Mouse (Mus musculus): ENCODE data around the gene Cdh15. TPM values are rescaled to one million over a fixed set of nuclear protein-coding genes. Genes with fewer than 3 reads are reported as not detected.

Gene Cdh15
- polyA plus RNA-seq, 1 experiment, result not detected

DNA sequence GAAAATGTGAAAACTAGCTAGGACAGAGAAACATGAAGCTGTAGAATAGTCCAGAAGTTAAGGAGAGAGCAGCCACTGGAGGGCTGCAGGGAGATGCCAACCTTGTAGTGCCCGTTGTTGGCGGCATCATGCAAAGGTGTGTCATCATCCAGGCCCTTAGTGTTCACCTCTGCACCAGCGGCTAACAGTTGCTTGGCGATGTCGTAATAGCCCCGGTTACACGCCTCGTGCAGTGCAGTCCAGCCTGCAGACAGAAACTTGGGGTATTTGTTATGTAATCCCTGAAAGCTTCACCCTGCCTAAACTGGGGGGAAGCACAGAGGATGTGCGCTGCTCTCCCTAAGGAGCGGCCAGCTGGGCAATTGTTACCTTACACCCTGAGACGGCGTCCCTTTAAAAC, 50.7 kb downstream of the Cdh15 start:
- no peak for TF ChIP-seq GATA1 (IDR thresholded peaks at IDR 0.05; ENCODE audit: low read length)

DNA sequence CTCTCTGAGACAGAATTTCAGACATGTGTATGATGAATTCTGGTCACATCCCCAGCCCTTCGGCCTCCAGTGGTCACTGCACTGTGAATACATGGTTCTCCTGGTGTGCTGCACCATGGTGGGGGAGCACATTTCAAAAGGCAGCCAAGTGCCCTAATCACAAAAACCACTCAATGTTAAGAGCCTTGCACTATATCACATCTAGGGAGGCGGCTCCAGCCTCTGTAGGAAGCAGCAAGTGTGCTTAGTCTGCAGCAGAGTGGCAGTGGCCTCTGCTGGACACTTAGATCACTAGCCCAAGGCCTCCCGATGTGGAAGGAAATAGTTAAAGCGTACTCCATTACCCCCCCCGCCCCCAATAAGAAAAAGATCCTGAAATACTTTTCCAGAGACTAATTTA, 51.3 kb downstream of the Cdh15 start:
- no peak for TF ChIP-seq GATA1 (IDR thresholded peaks at IDR 0.05; ENCODE audit: low read length)

DNA sequence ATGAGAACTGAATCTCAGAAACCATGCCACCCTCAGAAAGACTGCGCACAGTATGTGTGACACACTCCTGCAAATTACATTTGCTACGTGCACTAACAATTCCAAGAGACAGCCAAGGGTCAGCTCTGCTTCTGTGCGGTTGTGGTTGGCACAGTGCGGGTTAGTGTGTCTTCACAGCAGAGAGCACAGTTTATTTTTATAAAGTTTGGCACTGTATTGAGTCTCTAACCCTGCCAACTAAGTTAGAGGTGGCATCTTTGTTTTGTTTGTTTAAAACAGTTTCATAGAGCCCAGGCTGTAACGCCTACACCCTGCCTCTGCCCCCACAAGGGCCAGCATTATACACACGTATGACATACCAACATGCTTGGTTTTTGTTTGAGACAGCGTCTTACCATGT, 53.7 kb downstream of the Cdh15 start:
- TF ChIP-seq GATA1 (IDR thresholded peaks at IDR 0.05; ENCODE audit: low read length), result no peak

DNA sequence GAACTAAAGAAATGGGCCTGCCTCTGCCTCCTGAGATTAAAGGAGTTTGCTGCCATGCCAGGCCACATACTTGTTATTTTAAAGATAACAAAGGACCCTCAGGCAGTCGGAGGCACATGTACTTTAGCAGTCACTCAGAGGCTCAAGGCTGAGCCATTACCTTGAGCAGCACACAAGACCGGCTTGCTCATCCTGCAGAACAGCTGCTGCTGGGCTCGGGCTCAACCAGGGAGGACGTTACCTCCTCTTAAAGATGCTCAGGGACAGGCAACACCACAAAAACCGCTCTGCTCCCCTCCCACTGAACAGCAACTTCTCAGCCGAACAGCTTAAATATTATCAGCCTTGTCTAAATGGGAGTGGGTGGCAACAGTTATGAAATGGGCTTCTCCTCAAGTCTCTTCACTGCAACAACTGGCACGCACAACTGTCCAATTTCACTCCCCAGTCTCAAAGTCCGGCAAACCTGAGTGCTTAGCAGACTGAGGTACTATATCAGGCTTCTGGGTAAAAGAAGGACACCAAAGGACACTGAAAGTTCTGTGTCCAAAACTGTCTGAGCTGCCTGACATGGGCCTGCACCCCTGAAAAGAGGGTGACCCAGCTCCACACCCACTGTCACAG, 54.2 kb downstream of the Cdh15 start:
- no peak for TF ChIP-seq GATA1 (IDR thresholded peaks at IDR 0.05; ENCODE audit: low read length)

DNA sequence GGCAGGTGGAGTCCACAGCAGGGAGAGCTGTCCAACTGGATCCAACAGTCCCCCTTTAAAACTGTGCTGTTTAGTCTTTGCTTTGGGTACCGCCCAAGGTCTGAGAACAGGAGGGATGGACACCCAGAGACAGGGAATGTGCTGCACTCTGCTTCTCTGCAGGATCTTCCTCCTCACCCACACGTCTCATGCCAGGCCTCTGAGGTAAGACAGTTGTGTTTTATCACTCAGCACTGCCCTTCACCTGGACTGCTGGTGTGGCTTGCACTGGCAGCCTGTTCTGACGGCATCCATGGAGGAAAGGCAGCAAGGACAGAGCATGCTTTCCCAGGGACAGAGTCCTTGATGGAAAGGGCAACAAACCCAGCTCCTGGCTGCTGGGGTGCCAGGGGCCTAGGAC, 54.8 kb downstream of the Cdh15 start:
- TF ChIP-seq GATA1 (IDR thresholded peaks at IDR 0.05; ENCODE audit: low read length), result no peak

DNA sequence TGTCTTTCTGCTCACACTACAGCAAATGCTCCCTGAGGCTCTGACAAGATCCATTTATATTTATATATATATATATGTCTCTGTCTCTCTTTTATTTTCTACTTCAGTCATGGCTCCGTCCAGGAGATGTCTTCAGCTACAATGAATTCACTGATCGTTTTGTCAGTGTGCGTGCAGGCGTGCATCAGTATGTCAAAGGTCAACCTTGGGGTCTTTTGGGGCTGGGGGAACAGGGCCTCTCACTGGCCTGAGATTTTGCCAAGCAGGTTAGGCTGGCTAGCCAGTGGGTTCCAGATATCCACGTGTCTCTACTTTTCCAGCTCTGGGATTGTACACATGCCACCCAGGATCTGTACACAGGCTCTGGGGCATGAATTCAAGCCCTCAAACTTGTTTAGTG, 55.2 kb downstream of the Cdh15 start:
- TF ChIP-seq GATA1 (IDR thresholded peaks at IDR 0.05; ENCODE audit: low read length), result no peak

DNA sequence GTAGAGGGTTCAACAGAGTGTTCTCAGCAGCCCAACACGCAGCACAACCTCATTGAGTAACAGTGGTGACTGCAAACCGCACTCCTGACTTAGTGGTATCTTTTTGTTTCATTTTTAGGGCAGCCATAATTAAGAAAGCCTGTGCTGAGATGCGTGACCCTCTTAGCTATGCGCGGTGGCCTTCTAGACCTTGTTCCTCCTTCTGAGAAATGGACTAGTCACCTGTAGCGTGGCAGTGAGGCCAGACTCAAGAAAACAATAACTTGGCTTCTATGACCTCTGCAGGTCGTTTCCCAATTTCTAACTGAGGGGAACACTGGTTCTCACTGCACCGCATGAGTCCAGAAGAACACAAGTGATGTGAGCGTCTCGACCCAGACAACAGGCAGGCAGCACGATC, 56.7 kb downstream of the Cdh15 start:
- TF ChIP-seq GATA1 (IDR thresholded peaks at IDR 0.05; ENCODE audit: low read length), result no peak

DNA sequence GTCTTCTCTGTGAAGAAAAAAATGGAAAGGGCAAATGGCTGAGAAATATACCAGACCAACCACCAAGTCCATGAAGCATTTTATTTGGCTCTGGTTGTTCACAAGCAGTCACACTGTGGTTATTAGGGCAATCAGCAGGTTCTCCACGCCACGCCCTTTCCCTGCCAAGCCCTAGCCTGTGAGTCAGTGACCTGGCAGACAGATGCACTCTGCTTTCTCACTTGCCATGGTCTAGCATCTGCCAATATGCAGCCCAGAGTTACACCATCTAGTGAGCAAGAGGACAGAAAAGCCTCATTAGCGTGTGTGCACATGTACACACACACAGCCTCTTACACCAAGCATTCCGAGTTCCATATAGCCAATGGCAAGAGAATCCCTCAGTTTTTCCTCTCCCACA, 57.6 kb downstream of the Cdh15 start:
- TF ChIP-seq GATA1 (IDR thresholded peaks at IDR 0.05; ENCODE audit: low read length), result no peak

DNA sequence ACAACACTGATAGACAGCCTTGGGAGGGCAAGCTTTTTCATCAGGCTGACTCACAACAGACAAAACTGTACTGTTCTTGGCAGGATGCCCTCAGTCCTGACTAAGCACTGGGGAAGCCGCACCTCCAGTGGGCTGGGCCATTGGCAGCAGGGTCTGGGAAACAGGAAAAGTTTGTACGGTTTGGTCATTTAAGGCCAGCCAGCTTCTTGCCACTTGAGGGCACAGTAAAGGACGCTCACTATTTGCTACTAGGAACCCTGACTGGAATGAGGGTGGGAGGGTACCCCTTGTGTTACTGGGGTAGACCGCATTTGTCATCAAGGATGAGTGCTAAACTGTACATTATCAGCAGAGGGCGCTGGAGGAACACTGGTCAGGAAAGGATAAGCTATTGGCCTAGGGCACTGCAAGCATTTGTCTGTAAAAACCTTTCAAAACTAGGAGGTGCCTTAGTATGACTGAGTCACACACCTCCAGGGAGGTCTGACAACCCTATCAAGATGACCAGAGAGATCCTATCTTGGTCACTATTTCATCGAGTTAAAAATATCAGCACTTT, 58.8 kb downstream of the Cdh15 start:
- TF ChIP-seq GATA1 (IDR thresholded peaks at IDR 0.05; ENCODE audit: low read length), result no peak

DNA sequence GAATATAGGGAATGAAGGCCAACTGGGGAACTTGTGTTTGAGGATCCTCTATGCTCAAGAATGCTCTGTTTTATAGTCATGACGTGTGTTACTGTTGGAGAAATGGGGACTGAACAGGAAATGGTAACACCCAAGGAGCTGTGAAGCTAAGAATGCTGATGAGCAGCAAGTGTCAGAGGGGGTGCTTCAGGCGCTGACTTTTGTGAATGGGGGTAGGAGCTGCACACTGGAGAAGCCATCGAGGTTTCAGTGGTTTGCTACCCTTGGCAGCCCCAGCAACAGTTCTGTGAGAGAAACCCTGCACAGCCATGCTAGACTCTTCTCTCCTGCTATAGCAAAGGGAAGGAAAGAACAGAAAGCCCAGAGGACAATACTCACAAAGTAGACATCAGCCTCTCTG, 64.4 kb downstream of the Cdh15 start:
- no peak for TF ChIP-seq GATA1 (IDR thresholded peaks at IDR 0.05; ENCODE audit: low read length)

DNA sequence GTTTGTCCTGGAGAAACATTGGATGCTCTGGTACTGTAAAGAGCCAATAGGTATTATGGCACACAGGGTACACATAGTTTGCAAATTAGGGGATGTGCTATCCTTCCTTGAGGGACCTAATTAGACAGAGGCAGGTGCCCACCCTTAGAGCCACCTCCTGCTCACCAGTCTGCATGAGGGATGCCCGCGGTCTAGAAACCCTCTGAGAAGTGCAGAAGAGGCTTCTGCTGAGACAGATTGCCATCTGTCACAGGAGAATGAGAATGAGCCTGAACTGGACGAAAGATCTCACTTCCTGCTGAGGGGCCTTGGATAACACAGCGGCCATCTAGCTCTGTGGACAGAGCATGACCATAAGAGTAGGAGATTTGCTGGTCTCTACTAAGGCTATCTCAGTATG, 65.1 kb downstream of the Cdh15 start:
- no peak for TF ChIP-seq GATA1 (IDR thresholded peaks at IDR 0.05; ENCODE audit: low read length)

DNA sequence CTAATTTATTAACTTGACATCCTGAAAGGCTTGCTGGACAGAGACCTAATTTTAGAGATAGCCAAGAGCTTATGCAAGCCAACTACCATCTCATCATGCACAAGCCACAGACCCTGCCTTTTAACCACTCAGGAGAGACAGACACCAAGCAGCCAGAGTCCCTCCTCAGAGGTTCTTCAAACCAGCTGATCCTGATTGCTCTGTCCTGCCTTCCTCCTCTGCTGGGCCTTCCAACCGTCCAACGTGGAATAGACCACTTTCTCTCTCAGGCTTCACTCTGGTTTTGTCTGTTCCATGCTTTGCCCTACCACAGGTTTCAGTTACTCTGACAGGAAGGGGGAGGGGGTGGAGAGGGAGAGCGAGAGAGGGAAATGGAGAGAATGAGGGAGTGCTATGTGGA, 69.0 kb downstream of the Cdh15 start:
- no peak for TF ChIP-seq GATA1 (IDR thresholded peaks at IDR 0.05; ENCODE audit: low read length)

Other genes with a start within 250 kb of the Cdh15 start
- gene Galns, start 236.5 kb upstream of the Cdh15 start, polyA plus RNA-seq (2012), result 3.2 and 3.4 TPM in 2 replicates
- gene Trappc2l, start 236.3 kb upstream of the Cdh15 start, polyA plus RNA-seq (2012), result 0.46 and 1.2 TPM in 2 replicates
- gene Pabpn1l, start 225.2 kb upstream of the Cdh15 start, polyA plus RNA-seq (2012), result not detected in 2 replicates
- gene Cbfa2t3, start 148.9 kb upstream of the Cdh15 start, polyA plus RNA-seq (2012), result 256 and 273 TPM in 2 replicates
- gene Acsf3, start 72.5 kb upstream of the Cdh15 start, polyA plus RNA-seq (2012), result 0.14 and 0.15 TPM in 2 replicates
- gene Ankrd11, start 194.3 kb downstream of the Cdh15 start, polyA plus RNA-seq (2012), result 116 and 137 TPM in 2 replicates
- 42.9 and 50.3 TPM in 2 replicates for gene Spg7, start 215.0 kb downstream of the Cdh15 start, polyA plus RNA-seq (2012)